ENCODE assay signal across 9 mouse cellular contexts in the genomic region with DNA sequence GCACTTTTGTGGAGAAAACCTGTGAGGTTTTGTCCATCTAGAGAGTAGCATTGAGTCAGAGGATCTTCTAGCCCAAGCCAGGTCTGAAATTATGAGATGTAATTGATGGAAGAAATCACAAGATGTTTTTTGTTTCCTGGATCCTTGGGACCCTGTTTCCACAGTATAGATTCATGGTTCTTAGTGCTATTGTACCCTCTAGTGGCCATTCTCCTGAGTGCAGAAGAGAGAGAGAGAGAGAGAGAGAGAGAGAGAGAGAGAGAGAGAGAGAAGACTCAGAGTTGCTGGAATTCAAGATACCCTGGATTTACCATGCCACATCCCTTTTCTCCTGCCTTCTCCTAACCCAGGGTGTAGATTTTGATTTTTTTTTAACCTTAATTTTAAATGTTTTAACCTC. TPM values are rescaled to one million over a fixed set of nuclear protein-coding genes. Genes with fewer than 3 reads are reported as not detected.
DNase-seq lines count a peak whose midpoint lies in the region; ATAC-seq and TF ChIP-seq lines count a peak whose summit lies in the region.
"Had no signal": no experiment of that assay in that cellular context is flagged by ENCODE, and none has a peak within 500 bp of the region (broad histone marks: within the 10 kb centered on the region; RNA-seq: fewer than 3 reads in every experiment).

No protein-coding gene starts in this region.

- peak; percentile 71 for DNase-seq in layer of hippocampus, adult 11-12 months (ENCODE audit: low spot score)
- no peak for DNase-seq in layer of hippocampus, postnatal 10 days (ENCODE audit: low spot score in 2 of 2)
- DNase-seq in ES-CJ7 (ENCODE audit: low read depth, low spot score), result peak; percentile 38
- peak in 1 of 2 experiments; percentile 69 for DNase-seq in cerebellum, adult 2 months
- DNase-seq in midbrain, postnatal 0 days (ENCODE audit: low spot score), result peak; percentile 88
- DNase-seq in urinary bladder, adult 2 months (ENCODE audit: low spot score), result no peak
- no peak for DNase-seq in urinary bladder, postnatal 4 days (ENCODE audit: low spot score in 2 of 2)

- H3K4me3 ChIP-seq in cerebellum, adult 2 months (replicated peaks; ENCODE audit: insufficient read depth, low read depth, low read length), result no peak overlapping the region
- H3K4me3 ChIP-seq in hindbrain, embryonic 12.5 days, result no peak overlapping the region
- no peak overlapping the region for H3K4me3 ChIP-seq in midbrain, postnatal 0 days (ENCODE audit: low read depth, low read length)
- H3K4me3 ChIP-seq: stomach, embryonic 15.5 days had no signal

- peak; percentile 13; the same call in 1 of the 2 replicates for TF ChIP-seq CTCF in cerebellum, adult 2 months (IDR thresholded peaks at IDR 0.05; ENCODE audit: borderline replicate concordance, insufficient read depth, low read depth, low read length)
- TF ChIP-seq CTCF in midbrain, postnatal 0 days (IDR thresholded peaks at IDR 0.05), result peak; percentile 93

- H3K4me1 ChIP-seq in cerebellum, adult 2 months (ENCODE audit: control insufficient read depth, insufficient read depth, low read length), result no peaks in the 10 kb centered on the region
- peaks cover 8% of the 10 kb centered on the region for H3K4me1 ChIP-seq in hindbrain, embryonic 12.5 days
- H3K4me1 ChIP-seq in midbrain, postnatal 0 days (ENCODE audit: insufficient read depth, low read length), result no peaks in the 10 kb centered on the region

- no peak overlapping the region for H3K9ac ChIP-seq in hindbrain, embryonic 12.5 days
- no peak overlapping the region for H3K9ac ChIP-seq in midbrain, postnatal 0 days (replicated peaks; ENCODE audit: low read length, poor library complexity, severe bottlenecking)
- H3K9ac ChIP-seq: stomach, embryonic 15.5 days had no signal

- H3K27ac ChIP-seq in cerebellum, adult 2 months (ENCODE audit: insufficient read depth, low read length), result no peak overlapping the region
- H3K27ac ChIP-seq in hindbrain, embryonic 12.5 days, result no peak overlapping the region
- H3K27ac ChIP-seq in midbrain, postnatal 0 days (ENCODE audit: low read depth, low read length), result no peak overlapping the region
- H3K27ac ChIP-seq: stomach, embryonic 15.5 days had no signal

- no peaks in the 10 kb centered on the region for H3K27me3 ChIP-seq in cerebellum, adult 2 months (ENCODE audit: control insufficient read depth, insufficient read depth, low read length)
- H3K27me3 ChIP-seq in hindbrain, embryonic 12.5 days, result no peaks in the 10 kb centered on the region
- no peaks in the 10 kb centered on the region for H3K27me3 ChIP-seq in midbrain, postnatal 0 days (ENCODE audit: insufficient read depth, low read length)
- H3K27me3 ChIP-seq: stomach, embryonic 15.5 days had no signal

- no peak overlapping the region for H3K4me2 ChIP-seq in hindbrain, embryonic 12.5 days (replicated peaks)
- H3K4me2 ChIP-seq in midbrain, postnatal 0 days (ENCODE audit: low read depth, low read length, poor library complexity, severe bottlenecking), result no peak overlapping the region
- H3K4me2 ChIP-seq: stomach, embryonic 15.5 days had no signal

- ATAC-seq in hindbrain, embryonic 12.5 days (ENCODE audit: low FRiP score), result peak; percentile 61; the same call in 1 of the 2 replicates
- peak; percentile 68; the same call in 1 of the 2 replicates for ATAC-seq in midbrain, postnatal 0 days (ENCODE audit: low FRiP score)

- H3K36me3 ChIP-seq in hindbrain, embryonic 12.5 days, result no peaks in the 10 kb centered on the region
- H3K36me3 ChIP-seq in midbrain, postnatal 0 days (ENCODE audit: insufficient read depth, low read length), result no peaks in the 10 kb centered on the region
- H3K36me3 ChIP-seq: stomach, embryonic 15.5 days had no signal

- TF ChIP-seq POLR2A in cerebellum, adult 2 months (IDR thresholded peaks at IDR 0.05; ENCODE audit: borderline replicate concordance, insufficient read depth, low read length), result no peak

- H3K9me3 ChIP-seq in hindbrain, embryonic 12.5 days (replicated peaks), result no peaks in the 10 kb centered on the region
- no peaks in the 10 kb centered on the region for H3K9me3 ChIP-seq in midbrain, postnatal 0 days (ENCODE audit: low read length)
- H3K9me3 ChIP-seq: stomach, embryonic 15.5 days had no signal

RNA-seq across cellular contexts. Expression of a gene that starts 26.3 kb away (rescaled TPM):
- 10 to 100 TPM; 19.1 to 24.0 TPM for total RNA-seq in layer of hippocampus, postnatal 10 days (2021)
- polyA plus RNA-seq in cerebellum, adult 2 months (2012; rRNA removed), result 41.8 and 44.8 TPM in 2 replicates
- 17.2 and 26.9 TPM in 2 replicates for polyA plus RNA-seq in hindbrain, embryonic 12.5 days (2016; fragmentation: Nextera tagmentation; extraction: Ambion mirVana)
- 12.3 and 30.0 TPM in 2 replicates for total RNA-seq in midbrain, postnatal 0 days (2014; rRNA removed)
- 6.9 and 8.9 TPM in 2 replicates for polyA plus RNA-seq in midbrain, postnatal 0 days (2015; fragmentation: Nextera tagmentation; extraction: Ambion mirVana)
- polyA plus RNA-seq in urinary bladder, adult 2 months (2012; rRNA removed), result 110 and 127 TPM in 2 replicates

RNA-seq across cellular contexts. Expression of a gene that starts 36.5 kb away (rescaled TPM):
- 1 to 10 TPM in 1 of 2 experiments, not detected in 1; 1.7 TPM for total RNA-seq in layer of hippocampus, postnatal 10 days (2021)
- 0.52 and 1.2 TPM in 2 replicates for polyA plus RNA-seq in cerebellum, adult 2 months (2012; rRNA removed)
- polyA plus RNA-seq in hindbrain, embryonic 12.5 days (2016; fragmentation: Nextera tagmentation; extraction: Ambion mirVana), result not detected in 2 replicates
- total RNA-seq in midbrain, postnatal 0 days (2014; rRNA removed), result not detected in 2 replicates
- polyA plus RNA-seq in midbrain, postnatal 0 days (2015; fragmentation: Nextera tagmentation; extraction: Ambion mirVana), result 0.71 TPM in 1 of 2 replicates, not detected in the other
- 1.5 TPM in 1 of 2 replicates, not detected in the other for polyA plus RNA-seq in urinary bladder, adult 2 months (2012; rRNA removed)

RNA-seq across cellular contexts. Expression of a gene that starts 47.3 kb away (rescaled TPM):
- total RNA-seq in layer of hippocampus, postnatal 10 days (2021), result 100 to 1,000 TPM; 197 to 215 TPM
- 26.6 and 29.6 TPM in 2 replicates for polyA plus RNA-seq in cerebellum, adult 2 months (2012; rRNA removed)
- 26.9 and 27.4 TPM in 2 replicates for polyA plus RNA-seq in hindbrain, embryonic 12.5 days (2016; fragmentation: Nextera tagmentation; extraction: Ambion mirVana)
- total RNA-seq in midbrain, postnatal 0 days (2014; rRNA removed), result 49.6 and 53.9 TPM in 2 replicates
- polyA plus RNA-seq in midbrain, postnatal 0 days (2015; fragmentation: Nextera tagmentation; extraction: Ambion mirVana), result 31.4 and 33.8 TPM in 2 replicates
- polyA plus RNA-seq in urinary bladder, adult 2 months (2012; rRNA removed), result 30.4 and 53.1 TPM in 2 replicates

RNA-seq across cellular contexts. Expression of a gene that starts 57.3 kb away (rescaled TPM):
- total RNA-seq in layer of hippocampus, postnatal 10 days (2021), result 10 to 100 TPM; 13.3 to 15.7 TPM
- 119 and 123 TPM in 2 replicates for polyA plus RNA-seq in cerebellum, adult 2 months (2012; rRNA removed)
- polyA plus RNA-seq in hindbrain, embryonic 12.5 days (2016; fragmentation: Nextera tagmentation; extraction: Ambion mirVana), result 10.6 and 11.5 TPM in 2 replicates
- total RNA-seq in midbrain, postnatal 0 days (2014; rRNA removed), result 21.5 and 47.7 TPM in 2 replicates
- polyA plus RNA-seq in midbrain, postnatal 0 days (2015; fragmentation: Nextera tagmentation; extraction: Ambion mirVana), result 11.0 and 12.1 TPM in 2 replicates
- 54.2 and 72.7 TPM in 2 replicates for polyA plus RNA-seq in urinary bladder, adult 2 months (2012; rRNA removed)

Comparison
In these comparisons a context has a peak if more than half of its experiments do, and no peak if none do; other contexts are left out.
1. DNase-seq: peak in layer of hippocampus, adult 11-12 months (single experiment), ES-CJ7 (single experiment) and midbrain, postnatal 0 days (single experiment); none in layer of hippocampus, postnatal 10 days (0 of 2), urinary bladder, adult 2 months (single experiment) and urinary bladder, postnatal 4 days (0 of 2).